In the genomic region with DNA sequence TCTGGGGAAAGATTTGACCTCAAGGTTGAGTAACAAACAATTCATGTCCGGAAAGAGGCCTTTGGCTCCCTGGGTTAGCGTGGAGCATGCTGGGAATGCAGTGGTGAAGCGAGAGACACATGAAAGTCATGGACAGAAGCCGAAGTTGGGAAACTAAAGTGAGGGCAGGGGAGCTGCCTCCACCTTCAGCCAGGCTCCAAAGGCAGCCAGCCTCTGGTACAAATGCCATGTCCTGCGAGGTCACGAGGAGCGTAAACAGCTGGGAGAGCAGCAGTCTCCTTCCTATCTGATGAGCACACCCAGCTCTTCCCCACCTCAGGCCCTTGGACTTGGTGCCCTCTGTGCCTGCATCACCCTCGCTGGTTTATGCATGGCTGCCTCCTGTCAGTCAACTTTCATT, we compare ENCODE assay signal across 16 mouse cellular contexts.
DNase-seq lines count a peak whose midpoint lies in the region; ATAC-seq lines count a peak whose summit lies in the region.
"Had no signal": no experiment of that assay in that cellular context is flagged by ENCODE, and none has a peak within 500 bp of the region (broad histone marks: within the 10 kb centered on the region; RNA-seq: fewer than 3 reads in every experiment).

No protein-coding gene starts in this region.

- 65% methylated on average over 8 of the region's 8 CpGs for WGBS in kidney, embryonic 14.5 days
- 62% methylated on average over 8 of the region's 8 CpGs for WGBS in intestine, embryonic 16.5 days

- DNase-seq in kidney, adult 11 months: peak; percentile 54
- DNase-seq in adrenal gland, postnatal 14 days: peak; percentile 68
- peak; percentile 69 to 74 for DNase-seq in kidney, postnatal 36 days
- no peak for DNase-seq in right cerebral cortex, adult 18-20 months
- DNase-seq in frontal cortex, postnatal 14 days (ENCODE audit: low spot score in 2 of 2): no peak
- no peak for DNase-seq in right cerebral cortex, postnatal 25 days
- DNase-seq: cerebellum, postnatal 10 days; gastrocnemius, postnatal 10 days; left cerebral cortex, postnatal 4 days; liver, embryonic 13.5 days; thymus, postnatal 4 days had no signal

- no peak overlapping the region for H3K4me3 ChIP-seq in kidney, embryonic 14.5 days (ENCODE audit: low read length)
- H3K4me3 ChIP-seq in intestine, embryonic 16.5 days (ENCODE audit: low read length): no peak overlapping the region
- H3K4me3 ChIP-seq: hindbrain, embryonic 12.5 days; liver, embryonic 13.5 days; neural tube, embryonic 12.5 days had no signal

- ATAC-seq in kidney, embryonic 14.5 days (ENCODE audit: low FRiP score, low TSS enrichment): no peak
- ATAC-seq in intestine, embryonic 16.5 days: peak; percentile 78

- H3K27me3 ChIP-seq in kidney, embryonic 14.5 days (ENCODE audit: control insufficient read depth, insufficient read depth, low read length): no peaks in the 10 kb centered on the region
- no peaks in the 10 kb centered on the region for H3K27me3 ChIP-seq in intestine, embryonic 16.5 days (replicated peaks; ENCODE audit: control insufficient read depth, insufficient read depth, low read length)
- H3K27me3 ChIP-seq: CH12.LX; liver, embryonic 13.5 days; neural tube, embryonic 12.5 days had no signal

- H3K36me3 ChIP-seq in kidney, embryonic 14.5 days (ENCODE audit: control insufficient read depth, insufficient read depth, low read length): no peaks in the 10 kb centered on the region
- H3K36me3 ChIP-seq in intestine, embryonic 16.5 days (ENCODE audit: control insufficient read depth, insufficient read depth, low read length): no peaks in the 10 kb centered on the region
- H3K36me3 ChIP-seq: hindbrain, embryonic 12.5 days; liver, embryonic 13.5 days; neural tube, embryonic 12.5 days had no signal

- no peak overlapping the region for H3K4me2 ChIP-seq in kidney, embryonic 14.5 days (replicated peaks; ENCODE audit: low read depth, low read length)
- H3K4me2 ChIP-seq in intestine, embryonic 16.5 days (ENCODE audit: low read depth, low read length): no peak overlapping the region
- H3K4me2 ChIP-seq: hindbrain, embryonic 12.5 days; liver, embryonic 13.5 days; neural tube, embryonic 12.5 days had no signal

- no peak overlapping the region for H3K27ac ChIP-seq in kidney, embryonic 14.5 days (ENCODE audit: low read depth, low read length)
- no peak overlapping the region for H3K27ac ChIP-seq in intestine, embryonic 16.5 days (ENCODE audit: low read length)
- H3K27ac ChIP-seq: hindbrain, embryonic 12.5 days; liver, embryonic 13.5 days; neural tube, embryonic 12.5 days had no signal

- no peak overlapping the region for H3K9ac ChIP-seq in kidney, embryonic 14.5 days (ENCODE audit: low read depth, low read length)
- H3K9ac ChIP-seq in intestine, embryonic 16.5 days (ENCODE audit: low read depth, low read length): no peak overlapping the region
- H3K9ac ChIP-seq: hindbrain, embryonic 12.5 days; liver, embryonic 13.5 days; neural tube, embryonic 12.5 days had no signal

- H3K9me3 ChIP-seq in kidney, embryonic 14.5 days (ENCODE audit: control insufficient read depth, low read length): 0 out of 2 replicates have a peak, but pooled peaks cover 4% of the 10 kb centered on the region
- H3K9me3 ChIP-seq in intestine, embryonic 16.5 days (ENCODE audit: control insufficient read depth, low read length): no peaks in the 10 kb centered on the region; the same call in 1 of the 2 replicates
- H3K9me3 ChIP-seq: hindbrain, embryonic 12.5 days; liver, embryonic 13.5 days; neural tube, embryonic 12.5 days had no signal

- no peaks in the 10 kb centered on the region for H3K4me1 ChIP-seq in kidney, embryonic 14.5 days (ENCODE audit: control insufficient read depth, insufficient read depth, low read length)
- no peaks in the 10 kb centered on the region for H3K4me1 ChIP-seq in intestine, embryonic 16.5 days (ENCODE audit: control insufficient read depth, insufficient read depth, low read length)
- H3K4me1 ChIP-seq: hindbrain, embryonic 12.5 days; liver, embryonic 13.5 days; neural tube, embryonic 12.5 days had no signal

Comparison
In these comparisons a context has a peak if more than half of its experiments do, and no peak if none do; other contexts are left out.
1. DNase-seq: peak in kidney, adult 11 months (single experiment), adrenal gland, postnatal 14 days (single experiment) and kidney, postnatal 36 days (2 of 2); none in right cerebral cortex, adult 18-20 months (single experiment), frontal cortex, postnatal 14 days (0 of 2) and right cerebral cortex, postnatal 25 days (single experiment).